Mouse (Mus musculus) lung, postnatal 4 days (tissue): Measurements from ENCODE around the gene Canx.
"Not testable (repeated sequence)": the region's sequence is repeated elsewhere in the genome, so short reads cannot be mapped to it uniquely, and the experiment has no call there.

Source experiments
- DNase-seq, 2 experiments: peaks; one replicate each; pipeline ENCODE4 v3.0.0; 2021

The Canx gene

DNA sequence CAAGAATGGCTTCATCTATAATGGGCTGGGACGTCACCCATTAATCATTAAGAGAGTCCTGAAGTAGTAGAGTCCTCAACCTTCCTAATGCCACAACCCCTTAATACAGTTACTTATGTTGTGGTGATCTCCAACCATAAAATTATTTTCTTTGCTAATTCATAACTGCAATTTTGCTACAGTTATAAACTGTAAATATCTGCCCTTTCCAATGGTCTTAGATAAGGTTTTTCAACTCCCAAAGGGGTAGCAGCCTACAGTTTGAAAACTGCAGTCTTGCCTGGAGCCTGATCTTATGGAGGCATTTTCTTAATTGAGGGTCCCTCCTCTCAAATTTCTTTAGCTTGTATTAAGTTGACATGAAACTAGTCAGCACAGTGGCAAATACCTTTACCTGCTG, 3.9 kb upstream of the Canx start:
- DNase-seq: no peak

GRCm38 (mm10) chr11:50328075-50328625, 2.7 kb upstream of the Canx start:
- DNase-seq: no peak

- DNase-seq: no peak
Observed at GRCm38 (mm10) chr11:50326302-50326966, 961 bp upstream of the Canx start.

- DNase-seq: no peak
Observed at GRCm38 (mm10) chr11:50324751-50325471, 562 bp downstream of the Canx start.

GRCm38 (mm10) chr11:50323843-50324242, 1.6 kb downstream of the Canx start:
- DNase-seq: no peak

DNA sequence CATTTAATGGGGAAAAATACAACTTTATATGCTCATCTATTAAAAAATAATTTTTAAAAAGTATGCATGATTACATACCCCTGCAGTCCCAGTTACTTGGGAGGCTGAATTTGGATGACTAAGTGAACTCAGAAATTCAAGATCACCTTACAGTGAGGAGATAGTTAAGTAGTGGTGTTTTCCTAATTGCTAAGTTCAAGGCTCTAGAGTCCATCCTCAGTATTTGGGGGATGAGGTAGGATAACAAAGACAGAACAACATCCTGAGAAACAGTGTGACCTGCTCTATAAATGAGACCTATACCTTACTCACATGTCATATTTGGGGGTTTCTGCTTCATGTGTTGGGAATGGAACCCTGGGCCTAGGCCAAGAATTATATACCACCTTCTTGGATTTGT, 3.1 kb downstream of the Canx start:
- no peak for DNase-seq

- no peak for DNase-seq
Observed at GRCm38 (mm10) chr11:50321239-50321638, 4.2 kb downstream of the Canx start.

DNA sequence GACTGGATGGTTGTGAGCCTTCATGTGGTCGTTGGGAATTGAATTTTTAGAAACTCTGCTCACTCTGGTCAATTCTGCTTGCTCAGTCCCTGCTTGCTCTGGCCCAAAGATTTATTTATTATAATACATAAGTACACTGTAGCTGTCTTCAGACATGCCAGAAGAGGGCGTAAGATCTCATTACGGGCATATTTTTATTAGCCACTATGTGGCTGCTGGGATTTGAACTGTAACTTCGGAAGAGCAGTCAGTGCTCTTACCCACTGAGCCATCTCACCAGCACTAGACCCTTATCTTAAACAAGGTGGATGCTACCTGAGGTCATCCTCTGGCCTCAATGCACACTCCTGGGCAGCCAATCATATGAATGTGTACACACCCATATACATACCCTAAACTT, 6.1 kb downstream of the Canx start:
- not testable (repeated sequence) for DNase-seq

DNA sequence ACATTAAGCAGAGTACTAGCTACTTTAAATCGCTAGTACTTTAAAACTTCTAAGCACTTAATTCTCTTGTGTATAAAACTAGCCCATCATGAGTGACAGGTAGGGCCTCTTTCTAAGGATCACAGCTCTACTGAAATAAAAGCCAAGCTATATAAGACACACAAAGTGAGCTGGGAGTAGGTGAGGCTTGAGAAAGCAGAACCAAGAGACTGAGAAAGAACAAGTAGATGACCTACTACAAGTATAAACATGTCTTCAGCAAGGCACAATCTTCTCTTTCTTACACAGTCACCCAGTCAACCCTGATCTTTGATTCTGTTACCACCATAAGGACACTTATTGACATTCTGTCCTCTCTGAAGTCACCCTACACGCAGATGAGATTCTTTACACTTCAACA, 12.7 kb downstream of the Canx start:
- no peak for DNase-seq

DNA sequence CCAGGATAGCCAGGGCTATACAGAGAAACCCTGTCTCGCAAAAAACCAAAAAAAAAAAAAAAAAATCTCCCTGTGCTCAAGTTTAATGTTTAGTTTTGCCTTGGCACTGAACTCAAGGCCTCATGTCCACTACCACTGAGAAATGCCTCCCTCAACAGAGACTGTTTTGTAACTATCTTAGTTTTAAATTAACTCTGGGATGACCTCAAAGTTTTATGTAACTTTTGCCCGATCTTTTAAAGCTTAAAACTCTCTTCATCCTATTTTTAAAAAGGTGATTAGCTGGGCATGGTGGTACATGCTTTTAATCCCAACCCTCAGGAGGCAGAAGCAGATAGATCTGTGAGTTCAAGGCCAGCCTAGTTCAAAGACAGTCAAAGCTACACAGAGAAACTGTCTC, 22.1 kb downstream of the Canx start:
- DNase-seq: no peak

DNA sequence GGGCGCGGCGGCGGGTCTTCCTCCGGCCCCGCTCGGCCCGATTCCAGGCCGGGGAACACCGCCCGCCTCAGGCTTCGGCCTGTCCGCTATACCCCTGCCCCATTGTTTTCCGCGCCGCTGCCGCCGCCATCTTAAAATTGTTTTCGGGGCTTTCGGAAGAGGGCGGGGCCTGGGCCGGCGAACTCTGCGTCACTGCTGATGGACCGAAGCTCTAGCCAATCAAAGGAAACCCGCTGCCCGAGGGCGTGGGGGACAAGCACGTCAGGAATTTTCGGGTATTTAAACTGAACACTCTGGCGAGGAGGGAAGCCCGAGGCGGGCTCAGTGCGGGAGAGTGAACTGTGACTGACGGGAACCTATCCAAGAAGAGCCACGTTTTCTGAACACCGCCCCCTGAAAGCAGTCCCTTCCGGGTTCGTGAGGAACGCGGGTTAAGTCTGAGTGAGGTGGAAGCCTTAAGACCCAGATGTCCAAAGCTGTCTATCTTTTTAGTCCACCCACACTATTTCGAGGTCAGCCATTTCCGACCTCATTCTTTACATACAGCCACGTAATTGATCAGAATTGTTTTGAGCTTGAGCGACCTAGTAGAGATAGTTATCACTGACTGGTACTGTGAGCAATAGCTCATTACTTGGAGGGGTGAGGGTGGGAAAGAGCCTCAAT, 33.1 kb downstream of the Canx start, which contains the start of gene Maml1:
TSS of gene Maml1 (minus strand) at position 122 of the 666 bp plus-strand sequence.
- peak; percentile 98 to 99 for DNase-seq

DNA sequence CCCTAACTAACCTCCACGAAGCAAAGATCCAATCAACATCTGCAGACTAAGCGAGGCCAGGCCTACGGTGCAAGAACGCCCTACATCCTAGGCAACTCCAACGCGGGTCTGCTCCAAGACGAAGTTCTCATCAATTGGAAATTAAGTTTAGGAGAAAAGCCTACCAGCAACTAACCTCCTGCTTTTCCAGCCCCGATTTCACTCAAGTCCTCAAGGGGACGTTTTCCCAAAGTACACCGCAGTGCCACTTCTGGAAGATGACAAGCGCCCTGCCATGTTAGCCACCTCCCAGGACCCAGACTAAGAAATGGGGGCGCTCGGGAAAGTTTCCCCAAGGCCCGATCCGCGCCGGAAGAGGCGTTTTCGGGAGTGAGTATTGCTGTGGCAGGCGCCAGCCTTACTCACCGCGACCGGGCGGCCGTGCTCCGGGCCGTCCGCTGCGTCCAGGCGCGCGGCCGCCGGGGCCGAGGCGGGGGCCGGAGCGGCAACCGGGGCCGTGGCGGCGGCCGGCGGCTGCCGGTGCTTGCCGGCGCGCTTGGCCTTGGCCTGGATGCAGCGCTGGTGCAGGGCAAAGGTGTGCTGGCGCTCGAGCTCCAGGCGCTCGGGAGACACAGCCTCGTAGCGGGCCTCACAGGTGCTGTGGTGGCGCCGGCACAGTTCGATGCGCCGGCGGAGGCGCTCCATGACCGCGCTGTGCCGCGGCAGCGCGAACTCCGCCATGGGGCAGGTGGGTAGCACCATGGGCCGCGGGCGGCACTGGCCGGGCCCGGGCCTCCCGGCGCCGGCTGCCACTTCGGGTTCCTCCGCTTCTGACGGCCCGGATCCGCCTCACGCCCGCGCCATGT, 33.9 kb downstream of the Canx start:
- peak; percentile 70 to 72 for DNase-seq

DNA sequence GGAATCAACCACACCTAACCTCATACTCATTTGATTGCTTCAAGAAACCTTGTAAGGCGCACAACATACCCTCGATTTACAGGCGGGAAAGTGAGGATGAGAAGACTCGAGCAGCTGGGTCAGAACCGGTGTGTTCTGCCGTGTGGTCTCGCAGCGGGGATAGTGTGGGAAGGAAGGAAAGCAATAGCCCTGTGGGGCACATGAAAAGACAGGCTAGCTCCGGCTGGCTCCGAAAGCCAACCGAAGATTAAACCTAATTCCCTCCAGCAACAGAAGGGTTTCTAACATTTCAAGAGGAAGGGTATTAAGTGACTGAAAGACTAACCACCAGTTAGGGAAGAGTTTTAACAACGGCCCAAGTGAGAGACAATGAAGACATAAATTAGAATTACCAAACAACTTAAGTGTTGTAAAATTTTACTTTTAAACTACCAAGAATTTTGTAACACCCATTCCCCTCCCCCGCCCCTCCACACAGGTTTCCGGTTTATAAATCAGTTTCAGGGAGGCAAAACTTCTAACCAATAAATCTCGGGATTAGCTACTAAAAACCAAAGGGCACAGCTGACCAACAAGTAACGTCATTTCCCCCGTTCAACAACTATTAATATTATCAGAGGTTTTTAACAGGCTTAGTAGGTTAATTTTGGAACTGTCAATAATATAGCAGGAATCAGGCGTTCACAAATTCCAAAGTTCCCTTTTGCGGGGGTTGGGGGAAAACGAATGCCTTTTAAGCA, 34.8 kb downstream of the Canx start:
- DNase-seq: no peak

- no peak for DNase-seq
Observed at GRCm38 (mm10) chr11:50286428-50286827, 39.0 kb downstream of the Canx start.

- DNase-seq: no peak
Observed at GRCm38 (mm10) chr11:50285696-50286095, 39.8 kb downstream of the Canx start.

DNA sequence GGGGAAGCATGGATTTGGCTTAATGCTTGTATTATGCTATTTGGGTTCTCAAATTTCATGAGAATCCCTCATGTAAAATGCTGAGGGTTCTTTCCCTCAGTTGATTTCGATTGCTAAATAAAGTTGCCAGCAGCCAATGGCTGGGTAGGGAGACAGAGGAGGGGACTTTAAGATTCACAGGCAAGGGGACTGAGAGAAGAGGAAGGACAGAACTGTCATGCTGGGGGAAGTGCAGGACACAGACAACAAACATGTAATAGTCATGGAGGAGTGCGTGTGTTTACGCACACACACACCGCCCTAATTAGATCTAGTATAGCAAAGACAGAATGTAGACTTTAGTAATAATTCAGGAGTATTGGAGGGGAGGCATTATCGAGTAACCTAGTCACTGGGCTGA, 40.2 kb downstream of the Canx start:
- no peak for DNase-seq

GRCm38 (mm10) chr11:50280053-50280452, 45.4 kb downstream of the Canx start:
- no peak for DNase-seq

DNA sequence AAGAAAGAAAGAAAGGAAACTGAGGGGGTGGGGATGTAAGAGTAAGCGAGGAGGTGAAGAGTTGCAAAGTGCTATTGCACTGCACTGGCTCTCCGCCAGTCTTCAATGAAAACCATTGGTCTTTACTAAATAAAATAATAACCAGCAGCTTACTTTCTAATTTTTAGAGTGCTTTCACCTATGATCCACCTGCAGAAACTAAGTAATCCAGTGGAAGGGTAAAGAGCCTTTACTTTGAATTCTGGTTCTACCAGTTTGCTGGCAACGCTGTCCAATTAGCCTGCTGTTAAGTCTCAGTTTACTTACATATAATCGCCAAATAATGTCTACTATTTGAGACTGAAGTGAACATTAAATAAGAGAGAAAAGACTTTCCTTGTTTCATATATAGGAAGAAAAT, 46.5 kb downstream of the Canx start:
- no peak for DNase-seq

GRCm38 (mm10) chr11:50277706-50278105, 47.8 kb downstream of the Canx start:
- DNase-seq: peak in 1 of 2 experiments; percentile 3

- DNase-seq: peak in 1 of 2 experiments; percentile 3
Observed at GRCm38 (mm10) chr11:50277025-50277424, 48.4 kb downstream of the Canx start.

DNA sequence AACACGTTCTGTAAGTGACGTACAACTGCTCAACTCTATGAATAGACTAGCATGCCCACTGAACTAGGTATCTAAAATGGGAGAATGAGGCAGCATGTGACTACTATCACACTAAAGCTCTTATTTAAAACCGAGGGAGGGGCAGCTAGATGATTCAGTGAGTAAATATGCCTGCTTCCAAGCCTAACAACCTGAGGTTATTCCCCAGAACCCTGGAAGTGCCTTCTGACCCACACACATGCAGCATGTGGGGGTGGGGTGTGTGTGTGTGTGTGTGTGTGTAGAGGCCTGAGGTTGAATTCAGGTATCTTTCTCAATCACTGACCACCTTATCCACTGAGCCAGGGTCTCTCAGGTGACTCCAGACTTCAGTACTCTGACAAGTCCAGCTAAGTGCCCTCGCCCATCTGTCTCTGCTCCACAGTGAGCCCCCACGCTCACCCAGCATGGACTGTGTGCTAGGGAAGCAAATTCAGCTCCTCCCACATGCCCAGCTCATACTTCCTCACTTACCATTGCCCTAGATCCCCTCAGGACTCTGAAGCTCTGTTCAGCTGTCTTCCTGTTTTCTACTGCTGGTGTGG, 49.8 kb downstream of the Canx start:
- DNase-seq: no peak

- no peak for DNase-seq
Observed at GRCm38 (mm10) chr11:50275077-50275476, 50.4 kb downstream of the Canx start.
